Mouse (Mus musculus): ENCODE measurements around the gene Casc3.

- no peak for TF ChIP-seq POLR2A (IDR thresholded peaks at IDR 0.05; ENCODE audit: control insufficient read depth, extremely low read depth, insufficient read depth, low read length, poor library complexity)
- no peak for TF ChIP-seq CTCF (IDR thresholded peaks at IDR 0.05; ENCODE audit: borderline replicate concordance, control insufficient read depth, extremely low read depth, insufficient read depth, low read length, poor library complexity)
These were observed 42.3 kb downstream of the Casc3 start for GRCm38 (mm10) chr11:98846865-98847604.

Data from thymus, adult 2 months (tissue).